Mouse (Mus musculus): ENCODE data around the gene Slc34a1.

DNA sequence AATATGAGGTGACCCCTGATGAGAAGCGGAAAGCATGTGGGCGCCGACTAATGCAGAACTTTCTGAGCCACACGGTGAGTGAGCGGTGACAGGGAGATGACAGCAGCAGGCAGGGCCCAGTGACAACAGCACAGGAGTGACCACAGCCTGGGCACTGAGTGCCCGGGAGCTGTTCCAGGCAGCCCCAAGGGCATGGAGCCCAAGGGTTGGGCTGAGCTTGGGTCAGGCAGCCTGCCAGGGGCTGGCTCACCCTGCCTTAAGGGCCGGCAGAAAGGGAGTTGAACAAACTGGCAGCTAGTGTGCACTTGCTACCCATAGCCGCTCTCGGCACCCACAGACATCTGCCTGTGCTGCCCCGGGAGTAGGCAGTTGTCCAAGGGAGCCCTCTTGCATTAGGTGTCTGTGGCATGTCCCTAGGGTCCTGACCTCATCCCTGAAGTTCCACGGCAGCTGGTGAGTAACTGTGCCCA, 52.6 kb downstream of the Slc34a1 start:
- TF ChIP-seq CTCF (conservative IDR thresholded peaks at IDR 0.05; ENCODE audit: low read length) (no peak), POU5F1 (IDR thresholded peaks at IDR 0.05; ENCODE audit: borderline replicate concordance, low read length) (no peak), NANOG (IDR thresholded peaks at IDR 0.05; ENCODE audit: borderline replicate concordance, low read length) (no peak)
